Mouse (Mus musculus) fat pad, adult 2 months (tissue): ENCODE results near the gene Zdhhc18.

Experiments
- DNase-seq: peaks from one replicate; pipeline ENCODE4 v3.0.0-alpha.2; 2011; ENCODE audit warnings: low read depth, low spot score; ENCODE audit errors: extremely low read depth

Gene Zdhhc18

DNA sequence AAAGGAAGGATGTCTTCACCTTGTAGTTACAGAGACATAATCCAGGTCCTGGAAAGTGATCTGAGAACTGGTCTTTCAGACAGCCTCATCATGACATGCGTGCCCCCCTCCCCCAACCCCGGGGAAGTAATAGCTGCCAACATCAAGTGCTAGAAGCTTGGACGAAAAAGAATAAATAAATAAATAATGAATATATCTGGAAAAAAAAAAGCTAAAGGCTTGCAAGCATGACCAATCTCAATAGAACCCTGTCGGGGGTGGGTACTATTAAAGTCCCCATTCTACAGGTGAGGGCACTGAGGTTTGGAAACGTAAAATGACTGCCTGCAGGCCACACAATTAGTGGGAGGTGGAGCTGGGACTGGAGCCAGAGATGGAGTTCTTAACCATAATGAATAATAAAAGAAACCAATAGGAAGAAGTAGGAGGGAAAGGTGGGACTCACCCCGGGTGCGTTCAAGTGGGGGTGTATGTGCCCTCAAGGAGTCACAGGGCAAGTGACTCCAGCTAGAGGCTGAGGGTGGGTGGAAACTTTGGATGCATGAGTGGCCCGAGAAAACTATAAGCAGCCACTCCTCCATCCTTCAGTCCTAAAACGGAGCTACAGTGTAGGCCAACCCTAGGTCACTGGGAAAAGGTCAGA is 18.1 kb downstream of the Zdhhc18 start:
- no peak for DNase-seq

DNA sequence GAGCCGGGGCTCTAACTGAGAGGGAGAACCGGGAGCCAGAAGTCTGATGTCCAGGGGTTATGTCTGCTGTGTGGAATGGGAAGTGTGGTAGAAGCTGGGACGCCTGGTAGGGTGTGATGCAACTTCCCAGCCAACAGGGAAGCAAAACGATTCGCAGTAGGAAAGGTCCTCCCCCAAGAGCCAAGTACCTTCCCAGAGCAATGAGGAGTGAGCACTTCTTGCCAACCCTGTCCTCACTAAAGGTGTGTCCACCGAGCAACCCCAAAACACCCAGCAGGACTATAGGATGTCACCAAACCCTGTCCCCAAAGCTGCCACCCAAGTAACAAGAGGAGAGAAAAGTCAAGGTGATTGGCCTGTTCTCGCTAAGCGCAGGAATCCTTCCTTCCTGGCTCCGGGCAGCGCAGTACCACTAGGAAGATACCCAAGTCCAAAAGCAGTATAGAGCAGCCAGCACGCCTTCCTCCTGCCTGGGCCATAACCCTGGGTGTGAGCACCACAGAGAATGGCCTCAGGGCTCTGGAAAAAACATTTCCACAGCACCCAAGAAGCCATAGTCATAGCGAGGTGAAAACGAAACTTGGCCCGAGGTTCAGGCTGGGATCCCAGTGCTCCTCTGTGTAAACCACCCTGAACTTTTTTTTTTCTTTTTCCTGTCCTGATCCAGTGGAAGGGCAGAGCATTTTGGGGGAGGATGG is 18.7 kb downstream of the Zdhhc18 start:
- DNase-seq: no peak

DNA sequence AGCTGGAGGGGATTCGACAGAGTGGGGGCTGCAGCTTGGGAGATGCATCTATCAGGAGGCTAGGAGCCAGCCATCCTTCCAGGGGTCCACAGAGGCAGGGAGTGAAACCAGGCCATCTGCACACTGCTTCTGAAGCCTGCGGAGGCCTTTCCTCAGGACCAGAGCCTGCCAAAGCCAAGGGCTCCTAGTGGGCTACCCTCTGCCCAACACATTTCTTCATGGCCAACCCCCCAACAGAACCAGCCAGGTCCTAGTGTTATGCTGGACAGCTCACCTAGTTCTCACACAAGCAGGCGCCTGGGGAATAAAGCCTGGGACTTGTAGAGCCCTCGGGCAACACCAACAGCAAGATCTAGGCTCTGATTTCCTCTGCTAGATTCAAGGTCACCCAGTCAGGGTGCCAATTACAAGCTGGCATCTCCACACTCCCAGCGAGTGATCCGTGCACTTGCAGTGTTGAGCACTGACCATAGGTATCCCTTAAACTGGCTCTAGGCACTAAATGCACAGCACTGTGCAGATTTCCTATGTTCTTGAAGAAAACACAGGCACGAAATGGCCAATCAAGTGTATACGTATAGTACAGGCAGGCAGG is 19.5 kb downstream of the Zdhhc18 start:
- no peak for DNase-seq

DNA sequence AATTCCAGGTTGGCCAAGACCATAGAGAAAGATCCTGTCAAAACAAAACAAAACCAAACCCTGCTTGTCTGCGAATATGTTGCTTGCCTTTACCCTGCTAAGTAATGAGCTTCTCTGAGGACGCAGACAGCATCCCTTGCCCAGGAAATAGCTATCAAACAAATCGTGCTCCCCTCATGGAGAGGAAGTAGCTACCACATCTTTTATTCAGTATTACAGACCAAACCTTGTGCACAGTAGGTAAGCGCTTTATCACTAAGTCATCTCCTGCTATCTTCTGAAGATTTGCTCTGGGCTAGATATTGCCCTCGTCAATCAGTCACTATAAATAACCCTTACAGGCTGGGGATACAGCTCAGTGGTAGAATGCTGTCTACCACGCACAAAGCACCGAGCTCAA is 20.8 kb downstream of the Zdhhc18 start:
- no peak for DNase-seq

DNA sequence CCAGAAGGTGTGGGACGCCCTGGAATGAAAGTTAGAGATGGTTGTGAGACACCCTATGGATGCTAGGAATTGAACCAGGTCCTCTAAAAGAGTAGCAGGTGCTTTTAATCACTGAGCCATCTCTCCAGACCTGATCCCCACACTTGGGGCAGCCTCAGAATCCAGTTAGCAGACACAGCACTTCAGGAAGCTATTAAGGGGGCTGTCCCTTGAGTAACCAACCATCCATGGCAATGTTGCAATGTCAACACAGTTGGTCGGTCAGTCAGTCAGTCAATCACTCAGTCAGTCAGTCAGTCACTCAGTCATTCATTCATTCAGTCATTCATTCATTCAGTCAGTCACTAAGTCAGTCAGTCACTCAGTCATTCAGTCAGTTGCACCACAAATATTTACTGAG is 21.4 kb downstream of the Zdhhc18 start:
- DNase-seq: no peak

DNA sequence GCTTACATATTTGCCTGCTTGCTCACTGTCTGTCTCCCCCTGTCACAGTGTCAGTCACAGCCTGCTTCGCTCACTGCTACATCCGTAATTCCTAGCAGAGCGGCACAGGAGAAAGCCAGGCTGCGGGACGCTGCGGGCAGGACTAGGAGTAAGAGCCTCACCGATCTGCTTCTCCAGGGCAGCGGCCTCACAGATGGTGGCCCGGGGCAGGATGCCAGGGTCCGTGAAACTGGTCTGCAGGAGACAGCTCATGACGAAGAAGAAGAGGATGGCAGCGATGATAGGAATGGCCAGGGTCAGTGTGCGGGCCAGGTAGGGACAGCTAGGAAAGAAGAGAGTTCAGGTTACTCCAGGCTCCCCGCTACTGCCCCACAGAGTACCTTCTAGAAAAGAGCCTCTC is 22.9 kb downstream of the Zdhhc18 start:
- DNase-seq: no peak

DNA sequence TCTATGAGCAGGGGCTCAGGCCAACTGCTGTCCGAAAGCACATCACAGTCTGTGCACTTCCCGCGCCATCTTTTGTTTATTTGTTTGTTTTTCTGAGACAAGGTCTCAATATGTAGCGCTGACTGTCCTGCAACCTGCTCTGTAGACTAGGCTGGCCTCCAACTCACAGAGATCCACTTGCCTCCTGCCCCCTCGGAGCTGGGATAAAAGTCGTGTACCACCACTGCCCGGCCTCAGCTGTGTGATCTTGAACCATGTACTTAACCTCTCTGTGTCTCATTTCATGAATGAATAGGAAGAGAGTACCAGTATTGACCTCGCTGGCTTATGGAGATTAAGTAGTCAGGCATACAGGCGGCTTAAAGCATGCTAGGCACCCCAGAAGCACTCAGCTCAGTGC is 23.3 kb downstream of the Zdhhc18 start:
- DNase-seq: no peak

DNA sequence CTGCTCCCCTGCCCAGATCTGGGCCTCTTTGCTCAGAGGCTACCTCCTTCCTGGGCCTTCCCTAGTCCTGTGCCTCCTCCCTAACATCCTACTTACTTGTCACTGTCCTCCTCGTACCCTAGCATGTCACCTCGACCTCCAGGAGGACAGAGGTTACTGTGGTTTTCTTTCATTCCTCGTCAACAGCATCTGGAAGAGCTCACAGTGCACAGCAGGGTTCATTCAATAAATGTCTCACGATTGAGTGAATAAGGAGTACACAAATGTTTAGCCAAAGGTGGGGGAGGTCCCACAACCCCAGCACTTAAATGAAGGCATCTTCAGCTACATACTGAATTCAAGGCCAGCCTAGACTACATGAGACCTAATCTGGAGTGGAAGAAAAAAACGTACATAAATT is 23.7 kb downstream of the Zdhhc18 start:
- DNase-seq: no peak

DNA sequence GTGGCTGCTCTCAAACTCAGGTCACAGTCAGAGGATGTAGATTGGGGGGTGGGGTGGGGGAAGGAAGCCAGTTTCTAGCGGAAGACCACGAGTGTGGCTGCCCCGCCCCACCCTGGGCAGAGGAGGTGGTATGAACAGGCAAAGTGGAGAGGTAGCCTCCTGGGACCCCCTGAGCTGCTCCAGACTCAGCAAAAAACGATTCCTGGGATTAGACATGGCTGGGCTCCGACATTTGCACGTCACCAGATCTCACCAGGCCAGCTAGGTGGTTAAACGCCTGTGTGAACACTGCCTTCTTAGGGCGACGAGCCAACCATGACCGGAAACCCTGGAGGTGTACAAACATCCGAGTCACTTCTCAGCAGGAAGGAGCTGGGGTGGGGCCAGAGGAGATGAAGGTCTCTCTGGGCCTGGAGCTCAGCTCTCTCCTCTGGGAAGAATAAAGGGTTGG is 24.3 kb downstream of the Zdhhc18 start:
- DNase-seq: no peak

DNA sequence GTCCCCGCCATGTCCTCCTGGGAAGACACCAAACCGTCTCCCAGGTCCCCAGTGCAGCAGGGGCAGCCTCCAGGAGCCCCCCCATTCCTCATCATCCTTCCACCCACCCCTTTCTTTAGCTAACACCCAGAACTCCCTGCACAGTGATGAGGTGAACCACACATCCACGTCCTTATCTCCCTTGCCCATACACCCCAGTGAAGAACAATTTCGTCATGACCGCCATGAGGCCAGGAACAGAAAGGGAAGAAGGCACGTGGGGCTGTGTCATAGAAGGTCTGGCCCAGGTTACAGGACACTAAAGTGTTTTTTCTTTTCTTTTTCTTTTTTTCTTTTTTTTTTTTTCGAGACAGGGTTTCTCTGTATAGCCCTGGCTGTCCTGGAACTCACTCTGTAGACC is 25.1 kb downstream of the Zdhhc18 start:
- no peak for DNase-seq

DNA sequence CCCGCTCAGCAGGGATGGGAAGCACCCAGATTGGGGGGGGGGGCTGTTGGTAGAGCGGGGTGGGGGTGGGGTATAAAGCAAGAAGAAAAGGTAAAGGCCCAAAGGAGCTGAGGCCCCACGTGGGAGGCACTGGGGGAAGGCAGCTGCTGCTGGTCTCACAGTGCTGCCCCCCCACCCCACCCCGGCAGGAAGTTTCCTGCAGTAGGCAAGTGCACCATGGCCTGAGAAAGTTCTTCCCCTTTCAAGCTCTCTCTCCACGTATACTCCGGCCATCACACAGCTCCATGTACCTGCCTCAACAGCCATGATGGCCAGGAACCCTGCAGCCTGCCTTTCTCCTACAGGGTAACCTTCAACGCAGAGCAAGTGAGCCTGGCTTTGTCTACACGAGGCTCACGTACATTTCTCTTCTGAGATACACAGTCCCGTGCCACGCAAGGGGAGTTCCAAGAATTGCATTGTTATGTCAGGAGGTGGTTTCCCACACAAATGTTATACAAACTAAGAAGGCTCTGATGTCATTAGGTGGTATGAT is 27.7 kb downstream of the Zdhhc18 start:
- no peak for DNase-seq

DNA sequence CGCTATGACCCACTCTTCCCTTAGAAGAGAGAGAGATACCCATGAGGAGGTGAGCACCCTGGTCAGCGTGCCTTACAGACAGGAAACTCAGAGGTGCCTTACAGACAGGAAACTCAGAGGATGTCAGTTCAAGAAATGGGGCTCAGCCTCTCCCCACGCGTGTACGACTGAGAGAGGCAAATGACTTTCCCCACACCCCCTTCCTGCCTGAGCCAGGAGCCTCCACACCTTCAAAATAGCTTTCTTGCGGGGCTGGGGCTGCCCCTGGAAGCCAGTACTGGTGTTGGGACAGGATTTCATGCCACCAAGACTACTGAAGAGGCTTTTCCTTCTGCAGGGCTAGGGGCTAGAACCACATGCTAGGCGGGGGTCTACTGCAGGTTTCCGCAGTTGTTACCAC is 29.3 kb downstream of the Zdhhc18 start:
- DNase-seq: no peak

DNA sequence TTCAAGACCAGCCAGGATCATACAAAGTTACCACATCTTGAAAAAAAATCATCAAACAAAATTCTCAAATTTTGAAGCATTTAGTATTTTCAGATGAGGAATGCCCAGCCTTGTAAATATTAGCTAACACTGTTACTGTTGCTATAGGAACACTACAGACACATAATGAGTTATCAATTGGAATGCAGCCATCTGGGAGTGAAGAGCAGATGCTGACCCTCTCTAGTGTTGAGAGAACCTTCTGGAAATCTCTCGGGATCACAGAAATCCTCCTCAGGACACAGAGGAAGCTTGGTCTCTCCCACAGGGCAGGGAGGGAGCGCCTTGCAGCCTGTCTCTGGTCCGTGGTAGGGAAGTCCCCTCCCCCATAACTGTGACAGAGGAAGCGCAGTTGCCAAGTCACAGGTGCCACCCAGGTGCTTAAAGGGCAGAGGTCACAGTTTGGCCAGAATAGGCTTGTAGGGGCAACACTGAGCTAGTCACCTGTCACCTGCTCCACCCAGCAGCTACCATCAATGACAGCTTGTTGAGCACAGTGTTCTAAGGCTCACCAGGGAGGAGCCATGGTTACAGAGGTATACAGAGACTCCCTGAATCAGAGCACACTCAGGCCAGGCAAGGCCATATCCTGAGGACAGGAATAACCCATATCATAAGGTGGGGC is 30.3 kb downstream of the Zdhhc18 start:
- no peak for DNase-seq

DNA sequence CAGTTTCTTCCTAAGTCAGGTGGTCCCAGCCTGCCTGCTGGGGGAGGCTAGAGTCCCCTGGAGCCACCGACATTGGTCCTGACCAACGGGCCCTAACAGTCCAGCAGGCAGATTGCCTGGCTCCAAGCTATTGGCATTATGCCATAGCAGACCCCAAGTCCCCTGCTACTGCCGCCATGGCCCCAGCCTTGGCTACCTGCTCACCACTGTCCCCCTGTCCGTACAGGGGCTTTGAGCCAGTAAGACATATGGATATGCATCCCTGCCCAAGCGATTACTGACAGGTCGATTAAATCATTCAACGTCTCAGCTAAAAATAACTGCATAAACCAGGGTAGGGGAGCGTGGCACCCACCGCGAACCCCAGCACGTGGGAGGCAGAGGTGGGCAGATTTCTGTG is 32.0 kb downstream of the Zdhhc18 start:
- DNase-seq: no peak

DNA sequence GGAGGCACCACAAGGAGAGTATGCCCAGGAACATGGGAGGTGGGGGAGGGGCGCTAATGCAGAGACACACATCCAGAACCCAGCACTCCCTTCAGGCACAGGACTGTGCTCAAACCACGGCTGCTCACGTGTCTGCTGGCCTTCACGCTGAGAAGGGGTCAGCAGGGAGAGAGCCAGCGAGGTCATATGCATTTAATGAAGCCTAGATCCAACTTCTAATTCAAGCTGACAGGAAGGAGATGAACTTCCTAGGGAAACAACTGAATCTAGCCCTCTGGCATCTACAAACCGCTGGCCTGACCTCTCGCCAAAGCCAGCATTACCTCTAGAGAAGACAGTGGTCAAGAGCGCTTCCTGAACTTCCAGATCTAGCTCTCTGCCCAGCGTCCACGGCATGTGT is 34.5 kb downstream of the Zdhhc18 start:
- DNase-seq: no peak

DNA sequence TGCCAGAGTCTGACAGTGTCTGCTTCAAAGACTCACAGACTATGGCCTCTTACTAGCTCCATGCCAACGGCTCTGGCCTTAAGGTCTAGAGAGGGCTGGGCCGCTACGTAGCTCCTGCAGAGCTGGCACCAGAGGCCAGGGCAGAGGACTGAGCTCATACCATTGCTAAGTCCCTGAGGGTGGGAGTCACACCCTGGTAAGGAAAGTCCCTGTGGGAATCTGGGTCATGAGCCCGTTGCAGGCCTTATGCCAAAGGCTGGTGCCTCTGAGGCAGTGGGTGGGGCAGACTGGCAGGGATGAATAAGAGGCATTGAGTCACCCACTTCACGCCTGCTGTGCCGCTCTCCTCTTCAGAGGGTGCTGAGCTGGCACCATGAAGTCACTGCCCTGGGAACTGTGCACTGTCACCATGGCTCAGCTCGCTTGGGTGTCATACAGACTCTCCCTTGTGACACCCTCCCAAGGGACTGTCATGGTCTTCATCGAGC is 35.6 kb downstream of the Zdhhc18 start:
- no peak for DNase-seq

DNA sequence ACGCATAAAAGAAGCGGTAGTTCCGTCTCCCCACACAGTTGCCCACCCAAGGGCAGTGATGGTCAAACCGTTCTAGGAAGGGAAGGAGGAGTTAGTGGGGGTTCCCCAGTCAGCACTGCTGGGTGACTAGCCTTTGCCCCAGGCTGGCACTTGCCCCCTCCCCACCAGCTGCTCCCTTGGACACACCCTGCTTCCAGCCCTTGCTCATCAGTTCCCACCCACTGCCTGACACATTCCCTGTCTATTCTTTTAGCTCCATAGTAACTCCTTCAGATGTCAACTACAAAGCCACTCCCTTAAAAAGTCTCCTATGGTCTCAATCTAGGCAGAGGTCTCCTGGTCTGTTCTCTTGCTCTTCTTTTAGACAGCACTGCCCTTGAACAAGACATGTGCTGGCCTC is 36.1 kb downstream of the Zdhhc18 start:
- DNase-seq: no peak

DNA sequence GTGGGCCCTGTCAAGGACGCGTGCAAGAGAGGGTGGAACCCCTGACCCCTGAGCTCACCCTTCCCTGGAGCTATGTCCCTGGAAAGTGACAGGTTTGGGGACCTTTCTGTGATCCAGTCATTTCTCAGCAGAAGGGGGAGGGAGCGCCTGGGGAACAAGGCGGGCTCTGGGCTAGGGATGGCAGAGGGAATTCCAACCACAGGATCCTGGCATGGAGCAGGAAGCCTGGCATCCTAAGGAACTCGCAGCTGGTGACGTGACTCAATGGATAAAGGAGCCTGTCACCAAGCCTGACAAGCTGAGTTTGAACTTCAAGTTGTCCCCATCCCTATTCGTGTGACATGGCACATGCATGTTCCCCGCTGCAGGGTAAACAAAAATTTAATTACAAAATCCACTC is 36.9 kb downstream of the Zdhhc18 start:
- DNase-seq: no peak

DNA sequence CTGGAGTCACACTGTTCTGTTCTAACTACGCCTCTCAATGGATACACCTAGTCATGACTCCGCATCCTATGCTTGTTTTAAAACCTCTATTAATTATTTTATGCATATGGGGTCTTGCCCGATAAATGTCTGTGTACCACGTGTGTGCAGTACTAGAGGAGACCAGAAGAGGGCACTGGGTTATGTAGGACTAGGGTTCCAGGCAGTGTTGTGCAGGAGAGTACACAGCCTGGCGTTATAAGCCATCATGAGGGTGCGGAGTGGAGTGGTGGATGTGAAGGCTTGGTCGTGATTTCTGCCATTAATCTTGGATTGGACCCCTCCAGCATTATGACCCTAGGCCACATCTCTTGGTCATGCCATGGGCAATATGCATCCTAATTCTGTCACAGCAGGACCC is 37.5 kb downstream of the Zdhhc18 start:
- DNase-seq: no peak

DNA sequence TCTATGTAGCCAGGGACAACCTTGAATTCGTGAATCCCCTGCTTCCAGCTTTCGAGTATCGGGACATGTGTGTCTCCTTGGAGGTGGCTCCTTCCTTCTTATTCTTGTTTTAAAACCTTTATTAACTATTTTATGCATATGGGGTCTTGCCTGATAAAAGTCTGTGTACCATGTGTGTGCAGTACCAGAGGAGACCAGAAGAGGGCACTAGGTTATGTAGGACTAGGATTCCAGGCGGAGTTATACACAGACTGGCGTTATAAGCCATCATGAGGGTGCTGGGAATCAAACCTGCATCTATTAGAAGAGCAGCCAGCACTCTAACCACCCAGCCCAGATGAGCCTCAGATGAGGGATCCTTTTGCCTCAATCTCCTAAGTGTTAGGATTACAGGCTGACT is 38.1 kb downstream of the Zdhhc18 start:
- DNase-seq: no peak

DNA sequence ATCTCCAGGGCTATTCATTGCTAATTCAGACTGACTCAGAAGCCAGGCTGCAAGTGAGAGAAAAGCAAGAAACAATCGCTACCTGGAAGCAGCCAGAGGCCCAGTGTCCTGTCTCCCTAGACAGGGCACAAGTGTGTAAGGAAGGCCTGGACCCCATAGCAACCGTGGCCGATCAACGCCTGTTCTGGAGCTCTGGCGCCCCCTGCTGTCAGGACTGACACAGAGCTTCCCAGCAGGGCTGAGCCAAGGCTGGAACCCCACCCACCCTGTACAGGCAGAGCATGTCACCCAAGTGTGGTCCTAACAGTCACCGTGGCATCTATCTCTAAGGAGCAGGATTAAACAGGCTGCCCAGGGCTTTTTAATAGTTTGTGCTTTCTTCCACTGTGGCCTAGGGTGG is 40.2 kb downstream of the Zdhhc18 start:
- no peak for DNase-seq

DNA sequence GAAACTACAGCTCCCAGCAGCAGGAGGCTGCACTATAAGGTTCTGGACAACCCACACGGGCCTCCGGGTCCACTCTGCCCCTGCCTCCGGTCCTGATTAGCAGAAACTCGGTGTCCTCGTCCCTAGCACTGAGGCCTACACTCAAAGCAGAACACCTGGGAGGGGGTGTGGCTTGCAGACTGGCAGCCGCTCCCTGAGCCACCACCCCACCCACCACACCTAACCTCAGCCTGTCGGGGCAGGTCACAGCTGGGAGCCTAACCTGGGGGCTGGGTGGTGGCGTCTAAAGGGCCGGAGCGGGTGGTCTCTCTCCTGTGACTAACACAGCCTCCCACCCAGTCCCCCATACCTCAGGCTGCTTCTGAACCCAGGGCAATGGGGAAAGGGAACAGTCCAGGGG is 42.7 kb downstream of the Zdhhc18 start:
- no peak for DNase-seq
